Mouse (Mus musculus) left cerebral cortex, postnatal 4 days (tissue): ENCODE measurements around the gene Cox10. TPM values are rescaled to one million over a fixed set of nuclear protein-coding genes. Genes with fewer than 3 reads are reported as not detected.

Experiments
- DNase-seq: peaks from one replicate; pipeline ENCODE4 v3.0.0-alpha.2; 2022
- intact Hi-C: fragments of 180-260 bp; cut with DNase I; formaldehyde crosslinking; loops from one replicate; pipeline ENCODE4 v1.15.1; 2025
- total RNA-seq, 2 experiments: library from RNA; stranded (reverse); gene quantifications; 2 replicates each; pipeline ENCODE4 v1.2.3; 2021

The Cox10 gene
- total RNA-seq, 2 experiments from 2014 or later = 20.9 to 21.5 TPM

DNA sequence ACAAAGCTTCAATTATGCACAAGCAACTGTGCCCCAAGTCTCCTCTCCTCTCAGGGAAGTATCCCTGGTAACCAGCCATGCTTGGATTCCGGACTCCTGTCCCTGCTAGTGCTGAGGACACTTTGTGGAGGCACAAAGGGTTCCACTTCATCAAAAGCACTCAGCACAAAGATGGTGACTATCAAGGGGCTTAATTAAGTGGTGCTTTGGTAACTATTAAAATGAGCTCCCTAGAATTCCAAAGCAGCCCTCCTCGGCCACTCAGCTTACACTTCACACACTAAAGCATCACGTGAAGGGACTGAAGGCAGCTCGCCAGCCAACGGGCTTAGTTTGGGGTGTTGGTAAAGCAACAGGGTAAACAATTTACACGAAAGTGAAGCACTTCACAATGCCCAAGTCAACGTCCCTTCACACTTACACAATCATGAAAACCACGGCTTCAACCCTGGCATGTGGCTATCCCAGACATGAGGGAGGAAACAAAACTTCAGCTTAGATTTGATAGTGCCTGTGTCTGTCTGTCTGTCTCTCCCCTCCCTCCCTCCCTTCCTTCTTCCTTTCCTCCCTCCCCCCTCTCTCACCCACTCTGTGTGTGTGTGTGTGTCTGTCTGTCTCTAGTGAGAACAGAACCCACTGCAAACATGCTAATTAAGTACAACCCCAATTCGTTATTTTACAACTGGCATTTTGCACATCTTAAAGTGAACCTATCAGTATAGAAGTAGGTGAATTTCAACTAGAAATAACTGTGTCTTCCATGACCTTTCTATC is 27.9 kb downstream of the Cox10 start:
- peak; percentile 9 for DNase-seq
- intact Hi-C loops = no loop called here

DNA sequence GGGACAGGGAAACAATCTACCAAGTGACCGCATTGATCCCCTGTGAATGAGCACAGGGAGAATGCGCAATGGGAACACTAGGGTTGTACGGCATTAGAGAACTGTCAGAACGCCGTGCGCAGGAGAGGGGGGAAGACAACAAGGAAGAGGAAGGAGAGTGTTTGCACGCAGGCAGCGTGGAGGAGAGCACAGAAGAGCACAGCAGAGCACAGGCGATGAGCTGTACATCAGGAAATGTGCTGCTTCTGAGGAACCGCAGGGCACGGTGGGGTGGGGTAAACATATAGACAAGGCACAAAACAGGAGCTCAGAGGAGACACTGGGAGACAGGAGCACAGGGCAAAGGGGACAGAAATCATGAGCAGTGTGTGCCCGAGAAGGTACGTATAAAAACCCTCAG is 31.8 kb downstream of the Cox10 start:
- intact Hi-C loops = no loop called here
- no peak for DNase-seq

DNA sequence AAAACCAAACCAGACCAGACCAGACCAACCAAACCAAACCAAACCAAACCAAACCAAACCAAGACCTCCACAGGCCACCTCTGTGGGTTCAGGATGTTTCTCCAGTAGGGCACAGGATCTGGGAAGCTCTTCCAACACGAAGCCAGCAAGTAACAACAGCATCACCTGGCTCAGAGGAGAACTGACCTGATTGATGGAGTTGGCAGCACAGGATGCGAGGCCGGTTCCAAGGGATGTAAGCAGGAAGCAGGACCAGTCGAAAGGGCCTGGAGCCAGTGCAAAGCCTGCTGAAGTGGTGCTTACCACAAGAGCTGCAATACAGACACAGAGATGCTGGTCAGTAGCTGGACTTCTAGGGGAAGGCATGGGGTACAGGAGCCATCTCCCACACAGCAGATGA is 34.2 kb downstream of the Cox10 start:
- DNase-seq = no peak
- intact Hi-C loops = no loop called here

DNA sequence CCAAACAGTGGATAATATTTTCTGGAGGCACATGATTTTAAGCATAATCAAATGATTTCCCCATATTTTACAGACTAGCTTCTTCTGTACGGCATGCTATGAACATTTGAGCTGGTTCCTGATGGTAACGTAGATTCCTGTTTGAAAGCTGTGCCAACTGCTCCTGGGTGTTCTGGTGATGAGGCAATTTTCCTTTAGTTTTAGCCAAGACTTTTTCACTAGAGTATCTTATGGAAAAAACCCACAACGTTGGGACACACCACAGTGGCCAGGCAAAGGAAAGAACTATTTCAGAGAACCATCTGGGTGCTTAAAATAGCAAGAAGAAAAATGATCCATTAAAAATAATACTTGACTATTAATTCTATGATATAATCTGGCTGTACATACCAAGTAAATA is 35.2 kb downstream of the Cox10 start:
- DNase-seq = no peak
- intact Hi-C loops = no loop called here

DNA sequence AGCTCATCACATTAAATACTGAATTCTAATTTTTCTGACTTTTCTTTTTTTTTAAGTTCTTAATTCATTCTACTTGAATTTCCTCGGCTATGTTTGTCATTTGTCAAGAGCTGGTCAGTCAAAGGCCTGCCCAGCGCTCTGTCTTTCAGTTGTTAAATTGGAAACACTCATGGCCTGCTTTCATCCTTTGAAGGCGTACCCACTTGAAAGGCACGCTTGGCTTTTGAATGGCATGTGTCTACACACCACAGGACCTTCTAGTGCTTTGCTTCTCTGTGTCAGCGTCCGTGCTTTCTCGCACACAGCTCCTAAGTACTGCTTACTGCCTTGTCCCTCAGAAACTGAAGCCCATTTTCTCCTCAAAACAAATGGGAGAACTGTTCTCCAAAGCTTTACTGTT is 38.0 kb downstream of the Cox10 start:
- no peak for DNase-seq
- intact Hi-C loops = no loop called here

DNA sequence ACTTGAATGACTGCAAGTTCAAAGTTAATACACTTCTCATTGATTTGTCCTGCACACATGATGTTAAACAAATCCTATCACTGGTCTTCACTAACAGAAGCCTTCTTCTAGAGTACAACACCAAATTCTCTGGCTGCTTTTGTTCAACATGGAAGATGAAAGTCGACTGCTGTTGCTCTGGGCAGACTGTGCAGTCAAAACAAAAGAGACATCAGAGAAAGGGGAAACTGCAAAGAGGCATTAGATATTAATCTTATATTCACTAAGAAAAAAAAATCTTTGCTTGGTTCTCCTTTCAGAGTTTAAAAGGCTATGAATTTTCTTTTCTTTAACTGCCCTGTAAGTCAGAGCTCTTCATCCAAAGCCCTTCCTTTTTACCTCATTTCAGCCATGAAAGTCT is 39.7 kb downstream of the Cox10 start:
- no peak for DNase-seq
- intact Hi-C loops = no loop called here

DNA sequence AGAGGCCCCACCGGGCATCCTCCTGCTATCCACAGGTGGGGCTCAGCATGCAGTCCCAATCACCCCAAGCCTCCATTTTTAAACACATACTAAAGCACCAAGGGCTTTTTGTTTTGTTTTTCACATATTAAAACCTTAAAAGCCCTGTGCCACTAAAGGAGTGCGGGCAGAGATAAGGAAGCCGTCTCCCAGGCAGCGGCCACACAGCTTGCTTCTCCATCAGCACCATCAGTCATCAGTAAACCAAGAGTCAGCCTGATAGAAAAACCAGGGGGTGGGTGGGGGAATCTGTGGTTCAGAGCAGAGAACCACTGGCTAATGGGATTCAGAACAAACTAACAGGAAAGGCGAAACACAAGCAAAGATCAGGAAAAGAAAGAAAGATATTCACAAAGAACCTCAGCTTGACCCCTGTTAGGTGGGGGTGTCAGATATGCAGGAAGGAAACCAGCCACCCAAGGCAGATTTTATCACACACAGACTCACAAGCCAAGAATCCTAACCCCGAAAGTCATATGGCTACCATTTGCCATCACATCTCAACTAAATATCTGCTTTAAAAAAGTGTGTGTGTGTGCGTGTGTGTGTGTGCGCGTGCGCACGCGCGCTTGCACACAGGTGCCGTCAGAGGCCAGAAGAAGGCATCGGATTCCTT is 41.7 kb downstream of the Cox10 start:
- no peak for DNase-seq
- intact Hi-C loops = no loop called here

DNA sequence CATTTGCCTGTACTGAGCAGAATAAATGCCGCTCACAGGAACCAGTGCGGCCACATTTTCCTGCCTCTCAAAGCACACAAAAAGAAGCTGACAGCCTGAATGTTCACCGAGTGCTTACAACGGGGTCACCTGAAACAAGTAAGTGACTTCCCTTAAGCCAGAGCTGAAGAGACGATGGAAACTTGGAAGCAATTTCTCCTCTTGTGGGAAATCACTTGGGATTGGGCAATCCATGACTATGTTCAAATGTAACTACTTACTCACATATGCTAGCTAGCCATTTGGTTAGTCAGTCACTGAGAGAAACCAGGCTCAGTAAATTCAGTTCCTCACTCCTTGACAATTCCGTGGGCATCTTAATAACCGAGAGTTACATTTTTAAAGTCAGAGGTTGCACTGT is 43.0 kb downstream of the Cox10 start:
- intact Hi-C loops = no loop called here
- DNase-seq = no peak

DNA sequence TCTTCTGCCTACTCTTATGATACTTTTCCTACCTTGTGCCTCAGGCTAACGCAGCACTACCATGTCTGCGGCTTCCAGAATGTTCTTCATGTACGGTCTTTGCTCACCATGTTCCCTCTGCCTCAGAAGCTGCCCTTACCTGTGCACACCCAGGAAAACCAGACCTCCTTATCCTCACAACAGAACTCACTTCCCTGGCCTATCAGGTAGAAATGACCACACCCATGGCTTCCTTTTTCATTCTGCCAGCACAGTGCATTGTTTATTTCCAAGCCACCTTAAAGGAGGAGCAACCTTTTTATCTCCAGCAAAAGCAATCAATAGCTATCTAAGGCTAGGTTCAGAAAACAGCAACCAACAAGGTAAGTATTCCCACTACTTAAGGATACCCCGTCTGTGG is 43.6 kb downstream of the Cox10 start:
- intact Hi-C loops = no loop called here
- DNase-seq = no peak

DNA sequence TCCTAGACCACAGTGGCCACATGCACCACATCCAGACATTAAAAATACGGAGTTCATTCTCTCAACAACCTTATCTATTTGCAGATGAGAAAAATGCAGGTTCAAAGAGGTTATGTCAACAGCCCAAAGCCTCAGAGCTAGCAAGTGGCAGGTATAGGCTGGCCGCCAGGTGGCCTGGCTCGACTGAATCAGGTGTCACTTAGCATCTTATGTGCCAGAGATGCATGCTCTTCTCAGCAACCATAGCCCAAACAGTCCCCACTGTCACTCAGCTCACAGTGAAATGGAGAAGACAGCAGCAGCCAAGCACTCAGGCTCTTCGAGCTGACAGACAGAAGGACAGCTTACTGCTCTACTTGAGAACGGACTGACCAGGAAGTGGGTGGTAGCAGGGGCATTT is 44.6 kb downstream of the Cox10 start:
- intact Hi-C loops = no loop called here
- no peak for DNase-seq

DNA sequence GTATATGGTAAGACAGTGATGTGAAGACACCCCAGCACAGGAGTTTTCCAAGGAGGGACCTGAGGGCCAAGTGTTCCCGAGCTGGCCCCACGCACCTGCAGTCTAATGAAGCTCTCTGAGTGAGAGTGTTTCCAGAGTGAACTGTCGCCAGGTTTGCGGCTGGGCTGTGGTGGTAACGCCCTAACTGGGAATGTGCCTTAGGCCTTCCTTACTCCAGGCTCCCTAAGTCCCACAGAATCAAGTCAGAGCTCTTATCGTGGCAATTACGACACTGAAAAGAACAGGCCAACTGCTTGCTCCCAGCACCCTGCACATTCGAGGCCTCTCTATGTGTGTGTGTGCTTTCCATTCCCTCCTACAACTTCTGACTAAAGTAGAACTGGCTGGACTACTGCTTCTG is 51.8 kb downstream of the Cox10 start:
- intact Hi-C loops = no loop called here
- no peak for DNase-seq

DNA sequence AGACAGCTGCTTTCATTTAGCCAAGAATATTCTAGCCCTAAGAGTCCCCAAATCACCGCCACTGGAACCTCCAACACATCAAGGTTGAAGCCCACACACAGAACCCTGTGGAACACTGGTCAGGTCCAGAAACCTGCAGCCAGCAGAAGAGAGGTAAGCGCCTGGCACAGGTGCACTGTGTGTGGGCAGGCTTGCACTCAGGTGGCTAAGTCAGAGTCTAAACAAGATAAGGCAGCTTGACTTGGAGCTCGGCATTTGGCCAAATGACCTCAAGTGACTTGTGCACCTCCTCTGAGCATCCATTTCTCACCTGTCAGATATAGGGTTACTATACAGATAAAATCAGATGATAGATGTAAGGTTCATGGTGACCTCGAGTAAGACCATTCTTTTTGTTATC is 53.4 kb downstream of the Cox10 start:
- intact Hi-C loops = no loop called here
- DNase-seq = no peak

DNA sequence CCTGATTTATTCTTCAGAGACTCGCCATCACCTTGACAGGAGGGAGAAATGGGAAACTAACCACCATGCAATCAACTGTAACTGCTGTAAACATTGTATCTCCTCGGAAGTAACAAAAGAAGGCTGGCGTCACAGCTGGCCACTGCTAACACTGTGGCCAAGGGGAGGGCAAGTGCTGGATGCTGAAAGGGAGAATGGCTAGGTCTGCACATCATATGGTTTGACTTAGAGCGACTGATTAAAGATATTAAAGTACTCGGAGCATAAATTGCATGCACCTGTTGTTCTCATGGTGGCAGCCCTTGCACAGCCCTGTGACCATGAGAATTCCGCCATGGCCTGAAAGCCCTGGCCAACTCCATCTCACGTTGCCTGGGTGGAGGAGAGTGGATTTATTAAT is 54.7 kb downstream of the Cox10 start:
- intact Hi-C loops = no loop called here
- no peak for DNase-seq

DNA sequence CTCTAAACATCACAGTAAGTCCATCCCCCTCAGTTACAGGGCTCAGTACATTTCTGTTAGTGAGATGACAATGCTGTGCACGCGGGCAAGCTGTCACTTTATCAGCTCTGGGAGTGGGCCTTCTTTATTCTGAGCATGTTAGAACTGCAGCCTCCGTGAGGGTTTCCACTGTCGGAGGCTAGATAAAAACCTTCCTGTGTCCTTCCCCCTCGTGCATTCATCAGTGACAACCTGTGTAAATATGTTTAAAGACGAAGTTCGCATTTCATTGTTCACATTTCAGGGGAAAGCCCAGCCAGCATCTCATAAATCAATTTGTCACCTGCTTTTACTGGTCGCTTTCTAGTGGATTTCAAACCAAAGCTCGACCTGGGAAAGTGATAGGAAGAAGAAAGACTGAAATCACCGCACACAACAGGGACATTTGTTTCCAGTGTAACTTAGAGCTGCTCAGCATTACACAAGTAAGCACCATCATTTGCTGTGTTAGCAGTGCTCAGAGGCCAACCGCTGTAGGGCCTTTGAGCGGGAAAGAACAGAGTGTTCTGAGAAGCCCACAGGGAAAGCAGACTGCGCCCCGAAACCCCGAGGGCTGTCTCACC is 55.8 kb downstream of the Cox10 start:
- no peak for DNase-seq
- intact Hi-C loops = no loop called here

DNA sequence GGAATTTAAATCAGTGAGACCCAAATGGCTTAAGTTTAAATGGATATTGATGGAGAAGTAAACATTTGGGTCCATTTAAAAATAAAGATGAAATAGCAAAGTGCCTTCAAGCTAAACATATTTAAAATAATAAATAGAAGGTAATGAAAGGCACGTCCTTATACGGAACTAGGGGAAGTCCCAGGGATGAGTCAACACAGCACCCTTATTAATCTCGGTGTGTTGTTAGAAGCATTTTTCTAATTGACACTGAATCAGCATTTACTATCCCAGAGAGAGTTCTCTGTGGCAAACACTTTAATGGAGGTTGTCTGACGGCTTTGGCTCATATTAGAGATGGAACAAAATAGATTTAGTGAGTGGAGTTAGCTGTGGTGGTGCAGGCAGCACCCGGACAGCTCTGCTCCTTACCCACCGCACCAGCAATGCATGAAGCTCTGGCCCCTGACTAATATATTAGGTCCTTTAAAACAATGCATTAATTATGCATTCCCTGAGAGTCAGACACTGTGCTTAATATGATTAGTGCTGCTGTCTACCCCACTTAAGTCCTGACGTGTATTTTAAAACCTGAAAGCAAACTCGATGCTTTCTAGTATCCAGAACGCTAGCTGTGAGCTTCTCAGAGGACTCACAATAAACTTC is 56.7 kb downstream of the Cox10 start:
- DNase-seq = no peak
- intact Hi-C loops = no loop called here

DNA sequence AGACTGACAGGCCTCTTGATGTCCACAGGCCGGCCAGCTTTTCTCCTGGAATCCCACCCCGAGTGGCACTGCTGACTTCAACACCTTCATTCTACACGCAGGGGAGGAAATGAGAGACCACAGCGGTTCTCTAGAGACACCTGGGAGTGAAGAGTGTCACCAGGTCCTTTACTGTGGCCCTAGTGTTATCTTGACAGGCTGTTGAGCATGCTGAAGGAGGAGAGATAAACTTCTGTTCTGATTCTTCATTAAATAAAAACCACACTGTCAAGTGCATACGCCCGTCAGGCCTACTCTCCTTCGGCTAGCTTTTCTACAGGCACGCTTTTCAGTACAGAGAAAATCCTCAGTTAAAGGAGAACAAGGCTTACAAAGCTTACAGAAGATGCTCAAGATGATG is 60.0 kb downstream of the Cox10 start:
- intact Hi-C loops = no loop called here

DNA sequence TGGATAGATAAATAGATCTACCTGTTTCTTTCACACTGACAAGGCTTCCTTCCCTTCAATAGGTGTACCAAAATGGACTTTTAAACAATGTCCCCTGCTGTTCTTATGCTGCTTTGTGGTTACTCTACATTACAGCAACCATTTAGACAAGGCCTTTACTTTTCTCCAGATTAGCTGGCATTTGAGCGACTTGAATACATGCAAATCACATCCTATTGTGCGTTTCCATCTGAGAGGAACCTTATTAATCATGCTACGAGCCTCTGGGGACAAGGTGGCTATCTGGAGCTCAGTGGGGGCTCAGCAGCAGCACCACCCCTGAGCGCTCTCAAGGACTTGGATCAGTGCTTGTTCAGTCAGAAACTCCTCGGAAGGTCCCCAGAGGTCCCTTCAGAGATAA is 61.1 kb downstream of the Cox10 start:
- DNase-seq = no peak
- intact Hi-C loops = no loop called here

More for the DNA sequence above, 60.0 kb downstream of the Cox10 start:
- DNase-seq = no peak

DNA sequence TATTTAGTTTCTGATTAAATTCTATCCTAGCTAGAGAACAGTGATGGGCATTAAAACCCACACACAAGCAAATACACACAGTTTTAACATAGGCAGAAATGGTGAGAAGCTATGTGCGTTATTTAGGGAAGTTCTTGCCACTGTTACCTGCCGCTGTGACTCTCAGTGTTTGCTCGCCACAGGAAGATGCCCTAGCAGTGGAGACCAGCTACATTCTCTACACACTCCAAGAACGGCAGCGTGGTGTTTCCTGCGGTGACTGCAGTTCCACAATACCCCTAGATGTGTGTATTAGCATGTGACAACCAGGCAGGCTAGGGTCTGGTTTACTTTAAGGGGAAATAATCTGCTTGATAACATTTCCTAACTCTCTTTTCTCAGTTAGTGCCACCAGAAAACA is 64.0 kb downstream of the Cox10 start:
- DNase-seq = no peak
- intact Hi-C loops = no loop called here

DNA sequence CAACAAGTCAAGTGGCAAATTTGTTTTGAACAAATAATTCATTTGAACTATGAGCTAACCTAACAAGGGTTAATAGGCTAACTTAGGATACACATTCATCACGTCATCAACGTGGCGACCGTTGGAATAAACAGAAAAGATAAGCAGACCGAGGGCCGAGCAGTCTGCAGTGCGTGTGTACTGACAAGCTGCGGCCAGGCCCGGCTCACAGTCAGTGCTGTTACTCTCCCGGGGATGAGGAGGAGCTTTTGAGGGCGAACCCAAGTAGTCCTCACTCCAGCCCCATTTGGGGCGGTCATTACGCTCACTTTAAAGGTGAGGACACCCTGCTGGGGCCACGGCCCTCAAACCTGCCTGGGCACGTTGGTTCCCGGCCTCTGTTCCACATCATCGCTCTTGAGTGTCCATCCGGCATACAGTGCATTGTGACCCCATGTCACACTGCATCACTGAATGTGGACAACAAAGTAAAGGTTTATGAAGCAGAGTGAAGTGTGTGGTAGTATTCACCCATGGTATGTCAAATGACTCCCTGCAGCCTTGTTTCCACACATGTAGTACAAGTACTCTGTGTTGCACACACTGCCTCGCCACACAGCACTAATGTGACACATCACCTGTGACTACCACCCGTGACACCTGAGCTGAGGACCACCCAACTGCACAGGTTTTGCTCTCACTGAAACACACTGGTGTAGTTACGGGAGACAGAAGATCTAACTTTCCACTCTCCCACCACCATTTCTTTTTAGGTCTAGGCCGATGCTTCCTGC is 68.4 kb downstream of the Cox10 start:
- intact Hi-C loops = no loop called here
- DNase-seq = no peak

DNA sequence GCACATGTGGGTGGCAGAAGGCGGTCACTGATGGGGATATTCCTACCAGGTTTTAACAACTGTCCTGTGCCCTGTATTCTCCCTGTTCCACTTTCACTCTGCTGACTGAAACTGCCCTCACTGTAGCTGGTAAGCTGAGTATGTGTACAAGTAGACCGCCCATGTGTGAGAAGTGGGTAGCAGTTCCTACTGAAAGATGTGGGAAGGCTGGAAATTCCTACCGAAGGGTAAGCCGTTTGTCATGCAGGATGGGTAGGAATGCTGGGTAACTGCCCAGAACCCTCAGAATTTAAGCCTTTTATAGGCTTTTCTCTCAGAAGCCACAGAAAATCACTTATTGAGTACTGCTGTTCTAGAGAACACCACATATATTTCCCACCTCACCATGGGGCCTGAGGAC is 75.1 kb downstream of the Cox10 start:
- DNase-seq = no peak
- intact Hi-C loops = no loop called here

DNA sequence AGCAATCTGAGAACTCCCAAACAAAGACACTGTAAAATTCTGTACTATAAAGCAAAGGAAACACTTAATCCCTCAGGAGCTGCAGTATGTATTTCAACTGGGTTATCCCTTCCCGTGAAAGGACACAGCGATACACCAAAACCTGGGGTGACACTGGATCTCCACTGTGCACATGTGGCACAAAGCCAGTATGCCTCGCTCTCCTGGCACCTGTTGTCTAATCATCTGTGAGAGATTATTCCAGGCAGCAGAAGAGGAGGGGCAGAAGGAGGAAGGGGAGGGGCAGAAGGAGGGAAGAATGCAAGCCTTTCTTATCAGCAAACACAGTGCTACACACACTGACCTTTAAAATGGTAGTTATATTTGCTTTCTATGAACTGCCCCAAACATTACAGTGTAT is 75.8 kb downstream of the Cox10 start:
- intact Hi-C loops = no loop called here
- DNase-seq = no peak
